Mouse (Mus musculus) CH12.LX (cell line): Measurements from ENCODE around the gene Sik3. TPM values are rescaled to one million over a fixed set of nuclear protein-coding genes. Genes with fewer than 3 reads are reported as not detected.

ENCODE experiments used
- DNase-seq: peaks from one replicate; pipeline ENCODE4 v3.0.0-alpha.2; 2013; ENCODE audit errors: extremely low read depth
- H3K27ac ChIP-seq: 2 replicates; pipeline ENCODE4 v1.5.1; 2012; ENCODE audit warnings: low read depth, mild to moderate bottlenecking, control low read depth, moderate library complexity; ENCODE audit not compliant: insufficient read depth
- H3K27me3 ChIP-seq: replicated peaks from 2 replicates; pipeline ENCODE3; 2012; ENCODE audit warnings: inconsistent platforms
- H3K36me3 ChIP-seq, 2 experiments: replicated peaks in 1 of 2; 2 replicates each; pipeline versions ENCODE3 to v1.6.1; 2012; ENCODE audit warnings: inconsistent platforms in 1 of 2, low read length in 1 of 2, mild to moderate bottlenecking in 1 of 2, mixed read lengths in 1 of 2, moderate library complexity in 1 of 2; ENCODE audit not compliant: control insufficient read depth in 1 of 2, insufficient read depth in 1 of 2
- H3K4me1 ChIP-seq, 2 experiments: 2 replicates each; pipeline ENCODE4 v1.6.1; 2012; ENCODE audit warnings: inconsistent platforms in 1 of 2, moderate library complexity in 1 of 2; ENCODE audit not compliant: insufficient read depth in 2 of 2, control insufficient read depth in 1 of 2
- H3K4me2 ChIP-seq: 2 replicates; pipeline ENCODE4 v1.6.1; 2012; ENCODE audit warnings: low read depth, mild to moderate bottlenecking, control low read depth; ENCODE audit not compliant: poor library complexity, insufficient read depth, severe bottlenecking
- H3K4me3 ChIP-seq, 3 experiments: fragments of 150-350 bp in 1 of 3; sonication (generic) in 1 of 3; replicated peaks in 1 of 3; 2 replicates each; pipeline versions ENCODE3 to v1.5.1; 2011 to 2012; ENCODE audit warnings: low read depth in 2 of 3, low read length in 2 of 3, mild to moderate bottlenecking in 2 of 3, moderate library complexity in 2 of 3, control low read depth in 1 of 3, improper control_type of control experiment in 1 of 3, inconsistent platforms in 1 of 3, mixed read lengths in 1 of 3; ENCODE audit not compliant: poor library complexity in 1 of 3
- H3K79me2 ChIP-seq: replicated peaks from 2 replicates; pipeline ENCODE4 v1.6.1; 2012; ENCODE audit warnings: mild to moderate bottlenecking, moderate library complexity; ENCODE audit not compliant: control insufficient read depth, poor library complexity, insufficient read depth, severe bottlenecking; ENCODE audit errors: extremely low read depth
- H3K9ac ChIP-seq: 2 replicates; pipeline ENCODE4 v1.6.1; 2012; ENCODE audit warnings: low read depth, mild to moderate bottlenecking, control low read depth, moderate library complexity; ENCODE audit not compliant: insufficient read depth
- H3K9me3 ChIP-seq: replicated peaks from 2 replicates; pipeline ENCODE3; 2012; ENCODE audit warnings: low read length, inconsistent platforms, mixed read lengths
- BHLHE40 ChIP-seq: IDR thresholded peaks from 2 replicates; pipeline ENCODE4 v1.6.1; 2011; ENCODE audit warnings: mild to moderate bottlenecking, low read depth, low read length, improper control_type of control experiment
- CHD1 ChIP-seq: IDR thresholded peaks from 2 replicates; pipeline ENCODE4 v1.6.1; 2012; ENCODE audit warnings: low read depth, low read length, improper control_type of control experiment, inconsistent platforms
- CHD2 ChIP-seq: IDR thresholded peaks from 2 replicates; pipeline ENCODE4 v1.6.1; 2011; ENCODE audit warnings: low read length, improper control_type of control experiment
- CTCF ChIP-seq, 2 experiments: IDR thresholded peaks in 1 of 2; conservative IDR thresholded peaks in 1 of 2; 2 replicates each; pipeline ENCODE4 v1.5.1; 2011 to 2012; ENCODE audit warnings: low read depth in 2 of 2, low read length in 2 of 2, improper control_type of control experiment in 1 of 2, inconsistent platforms in 1 of 2, mild to moderate bottlenecking in 1 of 2, moderate library complexity in 1 of 2
- EP300 ChIP-seq: IDR thresholded peaks from 2 replicates; pipeline ENCODE4 v1.6.1; 2011; ENCODE audit warnings: low read length, improper control_type of control experiment
- ETS1 ChIP-seq: conservative IDR thresholded peaks from 2 replicates; pipeline ENCODE4 v1.6.1; 2012; ENCODE audit warnings: low read depth, mild to moderate bottlenecking, inconsistent platforms, low read length, improper control_type of control experiment, moderate library complexity
- IRF4 ChIP-seq: IDR thresholded peaks from 2 replicates; pipeline ENCODE4 v1.6.1; 2014; ENCODE audit warnings: low read depth, mild to moderate bottlenecking, inconsistent platforms, low read length, improper control_type of control experiment
- KAT2A ChIP-seq: IDR thresholded peaks from 2 replicates; pipeline ENCODE4 v1.6.1; 2012; ENCODE audit warnings: low read length, improper control_type of control experiment, inconsistent platforms; ENCODE audit not compliant: insufficient replicate concordance
- MAZ ChIP-seq: IDR thresholded peaks from 2 replicates; pipeline ENCODE4 v1.6.1; 2012; ENCODE audit warnings: low read depth, mild to moderate bottlenecking, inconsistent platforms, low read length, improper control_type of control experiment, moderate library complexity
- MEF2A ChIP-seq: IDR thresholded peaks from 2 replicates; pipeline ENCODE4 v1.6.1; 2014; ENCODE audit warnings: low read depth, mild to moderate bottlenecking, inconsistent platforms, low read length, improper control_type of control experiment, borderline replicate concordance
- MXI1 ChIP-seq: IDR thresholded peaks from 2 replicates; pipeline ENCODE4 v1.6.1; 2011; ENCODE audit warnings: mild to moderate bottlenecking, low read depth, low read length, improper control_type of control experiment
- NELFE ChIP-seq: IDR thresholded peaks from 2 replicates; pipeline ENCODE4 v1.6.1; 2011; ENCODE audit warnings: low read depth, low read length, improper control_type of control experiment
- NRF1 ChIP-seq: IDR thresholded peaks from 2 replicates; pipeline ENCODE4 v1.6.1; 2014; ENCODE audit warnings: low read depth, mild to moderate bottlenecking, inconsistent platforms, low read length, improper control_type of control experiment, moderate library complexity
- PAX5 ChIP-seq: IDR thresholded peaks from 2 replicates; pipeline ENCODE4 v1.6.1; 2012; ENCODE audit warnings: low read length, inconsistent platforms, mixed read lengths
- POLR2A ChIP-seq: IDR thresholded peaks from 2 replicates; pipeline ENCODE4 v1.6.1; 2011; ENCODE audit warnings: low read depth, mild to moderate bottlenecking, improper control_type of control experiment, low read length
- RAD21 ChIP-seq: IDR thresholded peaks from 2 replicates; pipeline ENCODE4 v1.6.1; 2011; ENCODE audit warnings: low read depth, mild to moderate bottlenecking, low read length, improper control_type of control experiment, moderate library complexity
- RCOR1 ChIP-seq: conservative IDR thresholded peaks from 2 replicates; pipeline ENCODE4 v1.6.1; 2012; ENCODE audit warnings: low read depth, mild to moderate bottlenecking, inconsistent platforms, low read length, improper control_type of control experiment
- SMC3 ChIP-seq: IDR thresholded peaks from 2 replicates; pipeline ENCODE4 v1.6.1; 2011; ENCODE audit warnings: low read depth, low read length, improper control_type of control experiment
- TBP ChIP-seq: conservative IDR thresholded peaks from 2 replicates; pipeline ENCODE4 v1.6.1; 2011; ENCODE audit warnings: low read depth, low read length, improper control_type of control experiment
- TCF12 ChIP-seq: IDR thresholded peaks from 2 replicates; pipeline ENCODE4 v1.6.1; 2014; ENCODE audit warnings: low read depth, mild to moderate bottlenecking, inconsistent platforms, low read length, improper control_type of control experiment
- USF1 ChIP-seq: IDR thresholded peaks from 2 replicates; pipeline ENCODE4 v1.6.1; 2014; ENCODE audit warnings: low read depth, mild to moderate bottlenecking, inconsistent platforms, low read length, improper control_type of control experiment
- USF2 ChIP-seq: conservative IDR thresholded peaks from 2 replicates; pipeline ENCODE4 v1.6.1; 2011; ENCODE audit warnings: low read depth, low read length, improper control_type of control experiment
- ZC3H11A ChIP-seq: IDR thresholded peaks from 2 replicates; pipeline ENCODE4 v1.6.1; 2012; ENCODE audit warnings: low read depth, mild to moderate bottlenecking, inconsistent platforms, low read length, improper control_type of control experiment
- ZMIZ1 ChIP-seq: IDR thresholded peaks from 2 replicates; pipeline ENCODE4 v1.6.1; 2012; ENCODE audit warnings: low read depth, mild to moderate bottlenecking, inconsistent platforms, low read length, improper control_type of control experiment
- dilution Hi-C: fragments of 300-500 bp; cut with MboI; formaldehyde crosslinking; loops from 2 replicates; pipeline ENCODE4 v1.14.3; 2020; ENCODE audit warnings: low sequenced_read_pairs; ENCODE audit not compliant: extremely low pct_unique_long_range_greater_than_20kb, extremely low pct_ligation_motif_present
- in situ Hi-C: fragments of 300-500 bp; cut with MboI; formaldehyde crosslinking; loops from 3 replicates; pipeline ENCODE4 v1.14.3; 2019; ENCODE audit warnings: low sequenced_read_pairs, low pct_ligation_motif_present, low pct_unique_long_range_greater_than_20kb, mixed read lengths
- polyA plus RNA-seq: library from polyadenylated mRNA; unstranded; fragments of >175 nt; gene quantifications from 2 replicates; pipeline ENCODE4 v1.2.1, GENCODE M21; 2012; ENCODE audit warnings: low read depth; ENCODE audit not compliant: insufficient read length
- total RNA-seq, 2 experiments: library from RNA; depleted of rRNA; stranded (reverse); fragments of 300-350 nt in 1 of 2; fragments of >200 nt in 1 of 2; gene quantifications; 2 replicates each; pipeline ENCODE4 v1.2.3; 2012 to 2014

Gene Sik3
- total and polyA plus RNA-seq, 3 experiments = 14.9 to 29.8 (median 21.4) TPM

DNA sequence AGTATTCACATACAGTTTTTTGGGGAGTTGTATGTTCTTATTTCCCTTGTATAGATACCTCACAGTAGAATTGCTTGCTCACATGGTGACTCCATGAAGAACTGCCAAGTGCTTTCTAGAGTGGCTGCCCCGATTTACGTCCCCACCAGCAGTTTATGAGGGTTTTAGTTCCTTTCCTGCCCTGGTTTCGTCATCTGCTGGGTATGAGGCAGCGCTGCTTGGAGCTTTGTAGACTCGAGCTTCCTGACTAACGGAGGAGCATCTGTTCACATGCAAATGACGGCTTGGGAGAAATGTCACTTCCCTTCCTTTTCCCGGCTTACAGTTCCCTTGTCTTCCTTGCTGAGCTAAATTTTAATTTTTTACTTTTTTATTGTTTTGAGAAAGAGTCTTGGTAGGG lies 15.4 kb downstream of the Sik3 start:
- peaks cover 8 to 67% of the 10 kb centered on the region in 2 experiments for H3K4me1 ChIP-seq
- peaks cover 25% of the 10 kb centered on the region for H3K79me2 ChIP-seq
- TF ChIP-seq CTCF (conservative IDR thresholded peaks at IDR 0.05 in 1 of 2, IDR thresholded peaks at IDR 0.05 in 1 of 2; ENCODE audit: low read depth in 2 of 2, low read length in 2 of 2) = no peak
- no peak for TF ChIP-seq BHLHE40
- no peak for TF ChIP-seq EP300
- no peak for TF ChIP-seq CHD1
- TF ChIP-seq ZMIZ1 = no peak
- no peak for TF ChIP-seq TCF12
- TF ChIP-seq MAZ = no peak
- no peak for TF ChIP-seq IRF4
- no peak for TF ChIP-seq RAD21
- no peak overlapping the region for H3K4me3 ChIP-seq
- H3K27ac ChIP-seq = no peak overlapping the region
- in situ Hi-C loops = no loop called here
- H3K9me3 ChIP-seq = no peaks in the 10 kb centered on the region
- no peak overlapping the region for H3K4me2 ChIP-seq
- peaks cover 9 to 48% of the 10 kb centered on the region in 2 experiments for H3K36me3 ChIP-seq
- no peaks in the 10 kb centered on the region for H3K27me3 ChIP-seq
- DNase-seq = no peak
- H3K9ac ChIP-seq = no peak overlapping the region
- dilution Hi-C loops = no loop called here

DNA sequence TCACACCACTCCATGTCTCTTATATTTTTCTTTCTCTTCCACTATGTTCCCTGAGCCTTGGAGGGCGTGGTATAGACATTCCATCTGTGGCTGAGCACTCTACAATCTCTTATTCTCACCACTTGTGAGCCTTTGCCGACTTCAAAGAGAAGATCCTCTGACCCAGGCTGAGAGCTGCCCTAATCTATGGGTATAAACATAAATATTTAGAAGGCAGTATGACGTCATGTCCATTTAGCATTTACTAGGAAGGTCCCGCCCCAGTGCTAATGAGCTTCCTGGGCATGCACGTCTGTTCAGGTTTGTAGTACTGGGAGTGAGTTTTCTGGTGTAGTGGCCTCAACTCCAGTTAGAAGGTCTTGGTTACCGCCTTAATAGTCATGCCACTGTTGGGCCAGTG lies 16.9 kb downstream of the Sik3 start:
- in situ Hi-C loops = no loop called here

More for the DNA sequence above, 16.9 kb downstream of the Sik3 start:
- Histone ChIP-seq H3K9me3 (no peaks in the 10 kb centered on the region), H3K36me3 (peaks cover 9 to 38% of the 10 kb centered on the region in 2 experiments), H3K4me3 (no peak overlapping the region), H3K27me3 (no peaks in the 10 kb centered on the region), H3K27ac (no peak overlapping the region), H3K79me2 (peaks cover 19% of the 10 kb centered on the region), H3K4me1 (peaks cover 14 to 79% of the 10 kb centered on the region in 2 experiments), H3K4me2 (no peak overlapping the region), H3K9ac (no peak overlapping the region)
- dilution Hi-C loops = no loop called here
- DNase-seq = no peak
- TF ChIP-seq CHD2 (no peak), MXI1 (no peak), IRF4 (no peak), NRF1 (no peak), CTCF (conservative IDR thresholded peaks at IDR 0.05 in 1 of 2, IDR thresholded peaks at IDR 0.05 in 1 of 2; ENCODE audit: low read depth in 2 of 2, low read length in 2 of 2) (no peak), ZMIZ1 (no peak), SMC3 (no peak), USF2 (no peak), RCOR1 (no peak), ETS1 (no peak), MEF2A (no peak), USF1 (no peak), PAX5 (no peak), POLR2A (no peak), KAT2A (no peak), EP300 (no peak), BHLHE40 (no peak), NELFE (no peak), TBP (no peak), ZC3H11A (no peak)
